Mouse (Mus musculus) limb, embryonic 10.5 days (tissue): ENCODE data around the gene A930009A15Rik. TPM values are rescaled to one million over a fixed set of nuclear protein-coding genes. Genes with fewer than 3 reads are reported as not detected.
A peak's percentile ranks its signal among the peaks of the same experiment; 100 is the strongest.

Experiments used
- DNase-seq: peaks from one replicate; pipeline ENCODE4 v3.0.0-alpha.2; 2017; ENCODE audit warnings: low spot score
- H3K27ac ChIP-seq: fragments of 300-500 bp; sonication (generic); 2 replicates; pipeline ENCODE4 v1.5.1; 2016; ENCODE audit warnings: mild to moderate bottlenecking
- H3K27me3 ChIP-seq: fragments of 300-500 bp; sonication (generic); 2 replicates; pipeline ENCODE4 v1.6.1; 2016; ENCODE audit warnings: low read depth, mild to moderate bottlenecking; ENCODE audit not compliant: poor library complexity, severe bottlenecking
- H3K36me3 ChIP-seq: fragments of 300-500 bp; sonication (generic); 2 replicates; pipeline ENCODE4 v1.6.1; 2016; ENCODE audit warnings: mild to moderate bottlenecking, moderate library complexity
- H3K4me1 ChIP-seq: fragments of 300-500 bp; sonication (generic); 2 replicates; pipeline ENCODE4 v1.6.1; 2016
- H3K4me3 ChIP-seq: fragments of 300-500 bp; sonication (generic); 2 replicates; pipeline ENCODE4 v1.5.1; 2016; ENCODE audit warnings: mild to moderate bottlenecking, moderate library complexity
- H3K9me3 ChIP-seq: fragments of 300-500 bp; sonication (generic); replicated peaks from 2 replicates; pipeline ENCODE4 v1.6.1; 2016; ENCODE audit warnings: mild to moderate bottlenecking
- WGBS: fragments of 180-500 bp; shearing (Covaris S2); methylation state at CpG from one replicate; pipeline ENCODE4 v1.1.7; 2016; 5-methylcytosine and 5-hydroxymethylcytosine counted together
- polyA plus RNA-seq: library from polyadenylated mRNA; unstranded; fragments of >200 nt; fragmentation: Nextera tagmentation; extraction: Ambion mirVana; gene quantifications from 2 replicates; pipeline ENCODE4 v1.2.1, GENCODE M21; 2016

The A930009A15Rik gene
- polyA plus RNA-seq, 1 experiment from 2014 or later, result not detected

DNA sequence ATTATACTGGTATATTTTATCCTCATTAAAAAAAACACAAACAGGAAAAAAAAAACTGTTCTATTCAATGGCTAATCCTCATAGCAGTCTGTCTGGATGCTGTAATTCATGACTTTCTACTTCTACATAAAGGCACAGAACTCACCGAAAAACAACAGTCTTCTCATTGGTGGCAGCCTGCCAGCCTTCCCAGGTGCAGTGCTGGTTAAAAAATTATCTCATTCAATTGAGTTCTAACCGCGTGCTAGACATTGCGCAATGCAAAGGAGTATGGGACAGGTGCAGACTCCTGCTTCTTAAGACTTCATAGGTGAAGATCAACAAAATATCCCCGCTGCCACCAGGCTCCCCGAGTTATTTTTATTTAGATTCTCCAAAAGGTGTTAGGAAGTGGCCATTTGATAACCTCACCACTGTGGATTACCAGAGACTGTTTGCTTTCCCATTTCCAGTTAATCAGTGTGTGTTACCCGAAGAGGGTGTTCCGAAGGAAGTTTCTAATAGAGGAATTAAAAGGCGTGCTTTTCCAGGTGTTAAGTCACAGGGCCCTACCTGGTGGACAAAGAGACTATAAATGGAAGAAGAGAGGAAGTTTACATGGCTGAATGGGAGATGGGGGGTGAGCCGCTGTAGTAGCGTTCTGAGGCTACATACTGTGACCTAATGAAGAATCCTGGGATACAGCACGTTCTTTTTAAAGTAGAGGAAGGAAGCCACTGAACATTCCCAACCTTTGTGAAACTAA is 8.5 kb upstream of the A930009A15Rik start:
- H3K36me3 ChIP-seq, result no peaks in the 10 kb centered on the region
- 81% methylated on average over 12 of the region's 12 CpGs for WGBS
- no peaks in the 10 kb centered on the region for H3K27me3 ChIP-seq
- DNase-seq, result no peak
- no peak overlapping the region for H3K27ac ChIP-seq
- H3K4me1 ChIP-seq, result peaks cover 7% of the 10 kb centered on the region
- H3K4me3 ChIP-seq, result no peak overlapping the region
- no peaks in the 10 kb centered on the region for H3K9me3 ChIP-seq

GRCm38 (mm10) chr10:115562911-115563686 is 6.7 kb upstream of the A930009A15Rik start:
- 91% methylated on average over 4 of the region's 4 CpGs for WGBS
- no peaks in the 10 kb centered on the region for H3K9me3 ChIP-seq
- no peak overlapping the region for H3K4me3 ChIP-seq
- H3K36me3 ChIP-seq, result no peaks in the 10 kb centered on the region
- no peaks in the 10 kb centered on the region for H3K4me1 ChIP-seq
- DNase-seq, result no peak
- H3K27ac ChIP-seq, result no peak overlapping the region
- no peaks in the 10 kb centered on the region for H3K27me3 ChIP-seq

- Histone ChIP-seq H3K4me3 (no peak overlapping the region), H3K9me3 (no peaks in the 10 kb centered on the region), H3K27ac (no peak overlapping the region), H3K4me1 (no peaks in the 10 kb centered on the region), H3K36me3 (no peaks in the 10 kb centered on the region), H3K27me3 (no peaks in the 10 kb centered on the region)
- no peak for DNase-seq
- WGBS, result 87% methylated on average over 5 of the region's 5 CpGs
These were observed 5.8 kb upstream of the A930009A15Rik start for GRCm38 (mm10) chr10:115563961-115564360.

DNA sequence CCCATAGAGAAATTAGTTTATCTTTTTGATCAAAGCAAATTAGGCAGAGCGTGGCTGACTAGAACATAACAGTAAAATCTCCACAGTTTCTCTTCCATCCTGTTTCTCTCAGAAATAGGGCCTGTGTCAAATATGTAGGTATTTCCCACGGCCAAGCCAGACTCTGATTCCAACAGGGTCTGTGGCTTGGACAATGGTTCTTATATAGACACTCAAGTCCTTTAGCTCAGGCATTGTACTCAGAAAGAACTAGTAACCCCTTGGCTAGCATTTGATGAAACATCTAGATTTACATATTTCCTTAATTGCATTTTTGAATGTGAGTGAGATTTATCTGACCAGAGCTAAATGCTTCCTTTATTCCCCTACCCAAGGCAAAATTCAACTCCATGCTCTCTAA is 791 bp downstream of the A930009A15Rik start:
- Histone ChIP-seq H3K27me3 (no peaks in the 10 kb centered on the region), H3K27ac (no peak overlapping the region)
- 92% methylated on average over 2 of the region's 2 CpGs for WGBS

DNA sequence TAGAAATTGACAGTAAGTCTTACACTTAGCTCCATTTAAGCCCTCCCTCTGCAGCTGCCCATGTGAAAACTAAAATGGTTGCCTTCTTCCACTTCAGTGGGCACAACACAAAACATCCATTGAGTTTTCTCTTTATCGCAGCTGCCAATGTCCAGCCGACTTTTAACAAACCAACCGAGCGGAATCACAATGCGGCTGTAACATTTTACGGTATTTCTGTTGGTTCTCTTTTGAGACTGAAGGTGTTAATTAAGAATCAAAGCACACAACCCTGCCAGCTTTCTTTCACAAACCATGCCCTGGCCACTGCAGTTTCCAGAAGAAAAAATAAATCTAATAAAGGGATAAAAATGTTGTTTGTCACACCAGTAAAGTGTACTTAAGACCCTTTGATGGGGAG is 1.5 kb downstream of the A930009A15Rik start:
- WGBS, result 77% methylated on average over 6 of the region's 6 CpGs
- H3K9me3 ChIP-seq, result no peaks in the 10 kb centered on the region
- no peak overlapping the region for H3K27ac ChIP-seq
- H3K27me3 ChIP-seq, result no peaks in the 10 kb centered on the region
- no peaks in the 10 kb centered on the region for H3K4me1 ChIP-seq
- H3K36me3 ChIP-seq, result no peaks in the 10 kb centered on the region
- DNase-seq, result no peak
- no peak overlapping the region for H3K4me3 ChIP-seq

More for the DNA sequence above, 791 bp downstream of the A930009A15Rik start:
- Histone ChIP-seq H3K4me1 (no peaks in the 10 kb centered on the region), H3K9me3 (no peaks in the 10 kb centered on the region), H3K4me3 (no peak overlapping the region), H3K36me3 (no peaks in the 10 kb centered on the region)
- no peak for DNase-seq

GRCm38 (mm10) chr10:115571734-115572440 is 2.1 kb downstream of the A930009A15Rik start:
- no peaks in the 10 kb centered on the region for H3K36me3 ChIP-seq
- peaks cover 2% of the 10 kb centered on the region; the same call in 1 of the 2 replicates for H3K4me1 ChIP-seq
- no peaks in the 10 kb centered on the region for H3K27me3 ChIP-seq
- WGBS, result 75% methylated on average over 3 of the region's 3 CpGs
- H3K4me3 ChIP-seq, result no peak overlapping the region
- no peaks in the 10 kb centered on the region for H3K9me3 ChIP-seq
- no peak for DNase-seq
- no peak overlapping the region for H3K27ac ChIP-seq

- WGBS, result 83% methylated on average over 7 of the region's 7 CpGs
- peaks cover 9% of the 10 kb centered on the region for H3K4me1 ChIP-seq
- H3K4me3 ChIP-seq, result no peak overlapping the region
- H3K36me3 ChIP-seq, result no peaks in the 10 kb centered on the region
- DNase-seq, result no peak
- peaks cover 6% of the 10 kb centered on the region for H3K27me3 ChIP-seq
- no peak overlapping the region for H3K27ac ChIP-seq
- H3K9me3 ChIP-seq, result no peaks in the 10 kb centered on the region
These were observed 9.3 kb downstream of the A930009A15Rik start for GRCm38 (mm10) chr10:115579076-115579475.

DNA sequence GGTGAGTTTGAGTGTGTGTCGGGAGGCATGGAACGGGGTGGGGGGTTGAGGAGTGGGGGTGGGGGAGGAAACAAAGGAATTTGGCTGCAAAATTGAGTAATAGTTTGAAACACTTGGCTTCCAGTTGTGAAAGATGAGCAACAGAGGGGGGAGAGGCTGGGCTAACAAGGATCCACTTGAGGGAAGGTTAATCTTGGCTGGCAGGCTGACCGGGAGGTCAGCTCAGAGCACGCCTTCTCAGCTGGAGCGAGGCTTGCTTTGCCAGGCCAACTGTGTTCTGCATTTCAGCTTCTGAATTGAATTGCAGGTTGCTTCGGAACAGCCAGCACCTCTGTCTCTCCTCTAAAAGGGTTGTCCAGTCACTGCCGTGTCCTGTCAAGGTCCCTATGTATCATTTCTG is 9.7 kb downstream of the A930009A15Rik start:
- Histone ChIP-seq H3K4me1 (peaks cover 9% of the 10 kb centered on the region), H3K9me3 (no peaks in the 10 kb centered on the region), H3K27me3 (peaks cover 10% of the 10 kb centered on the region), H3K36me3 (no peaks in the 10 kb centered on the region), H3K4me3 (no peak overlapping the region), H3K27ac (no peak overlapping the region)
- no peak for DNase-seq
- 40% methylated on average over 7 of the region's 7 CpGs for WGBS

DNA sequence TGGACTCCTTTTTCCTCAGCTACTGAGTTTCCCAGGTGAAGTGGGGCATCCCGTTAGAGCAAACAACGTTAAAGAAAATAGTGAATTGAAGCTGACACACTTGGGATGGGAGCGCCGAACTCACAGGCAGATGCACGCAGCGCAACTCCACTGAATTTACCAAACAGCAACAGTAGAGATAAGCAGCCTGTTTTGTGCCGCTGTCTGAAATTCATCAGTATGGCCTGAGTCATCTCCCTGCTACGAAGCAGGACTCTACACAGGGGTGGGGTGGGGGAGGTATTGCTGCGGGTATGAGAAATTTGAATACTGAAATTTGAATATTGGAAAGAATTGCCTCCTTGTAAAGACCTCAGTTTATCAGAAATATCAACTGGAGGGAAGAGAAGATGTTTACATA is 12.2 kb downstream of the A930009A15Rik start:
- Histone ChIP-seq H3K9me3 (no peaks in the 10 kb centered on the region), H3K36me3 (no peaks in the 10 kb centered on the region), H3K27me3 (peaks cover 35% of the 10 kb centered on the region), H3K4me1 (peaks cover 27% of the 10 kb centered on the region), H3K4me3 (no peak overlapping the region), H3K27ac (no peak overlapping the region)
- DNase-seq, result no peak
- 84% methylated on average over 9 of the region's 9 CpGs for WGBS

DNA sequence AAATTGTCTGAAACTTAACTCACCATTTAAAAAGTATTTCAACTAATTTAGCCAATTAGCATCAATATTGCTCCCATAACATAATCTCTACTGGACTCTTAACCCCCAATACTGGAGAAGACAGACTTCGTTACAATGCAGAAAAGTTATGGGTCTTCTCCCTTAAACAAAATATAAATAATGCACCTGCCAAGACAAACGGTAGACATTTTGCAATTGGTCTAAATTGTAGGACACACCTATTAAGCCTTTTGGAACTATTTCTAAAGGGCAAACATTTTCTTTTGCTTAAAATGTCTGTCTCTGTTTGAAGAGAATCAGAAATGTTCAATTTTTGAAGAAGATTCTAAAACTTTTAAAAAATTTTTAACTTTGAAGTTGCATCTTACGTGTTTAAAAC is 13.3 kb downstream of the A930009A15Rik start:
- Histone ChIP-seq H3K27ac (no peak overlapping the region), H3K27me3 (peaks cover 46% of the 10 kb centered on the region), H3K4me1 (peaks cover 38% of the 10 kb centered on the region), H3K36me3 (no peaks in the 10 kb centered on the region), H3K4me3 (no peak overlapping the region), H3K9me3 (no peaks in the 10 kb centered on the region)
- DNase-seq, result no peak
- 87% methylated on average over 3 of the region's 3 CpGs for WGBS

GRCm38 (mm10) chr10:115584656-115585055 is 14.9 kb downstream of the A930009A15Rik start:
- no peak overlapping the region for H3K27ac ChIP-seq
- H3K36me3 ChIP-seq, result no peaks in the 10 kb centered on the region
- 22% methylated on average over 12 of the region's 14 CpGs for WGBS
- DNase-seq, result no peak
- H3K4me3 ChIP-seq, result 0 out of 2 replicates have a peak overlapping the region, but pooled peaks have one; percentile 65
- H3K4me1 ChIP-seq, result peaks cover 36% of the 10 kb centered on the region
- no peaks in the 10 kb centered on the region for H3K9me3 ChIP-seq
- H3K27me3 ChIP-seq, result peaks cover 61% of the 10 kb centered on the region

GRCm38 (mm10) chr10:115585491-115586245 is 15.9 kb downstream of the A930009A15Rik start:
- Histone ChIP-seq H3K4me1 (peaks cover 34% of the 10 kb centered on the region), H3K27me3 (peaks cover 70% of the 10 kb centered on the region), H3K4me3 (peak overlapping the region; percentile 65), H3K9me3 (no peaks in the 10 kb centered on the region), H3K36me3 (no peaks in the 10 kb centered on the region), H3K27ac (no peak overlapping the region)
- WGBS, result 2% methylated on average over 21 of the region's 21 CpGs
- DNase-seq, result peak; percentile 35
